Mouse (Mus musculus) intestine, embryonic 14.5 days (tissue): ENCODE data around the gene Aktip. TPM values are rescaled to one million over a fixed set of nuclear protein-coding genes. Genes with fewer than 3 reads are reported as not detected.

Source experiments
- ATAC-seq: fragments of 200-750 bp; cut with Nextera tagmentation; replicated peaks from 2 replicates; pipeline ENCODE4 v1.8.0; 2017; ENCODE audit warnings: low read depth, moderate number of reproducible peaks, moderate TSS enrichment, moderate library complexity; ENCODE audit not compliant: low FRiP score, low TSS enrichment
- DNase-seq: peaks from one replicate; pipeline ENCODE4 v3.0.0-alpha.2; 2018; ENCODE audit warnings: low spot score
- H3K27ac ChIP-seq: fragments of 300-500 bp; sonication (generic); 2 replicates; pipeline ENCODE4 v1.5.1; 2014; ENCODE audit warnings: low read depth, mild to moderate bottlenecking, control low read depth
- H3K27me3 ChIP-seq: fragments of 300-500 bp; sonication (generic); replicated peaks from 2 replicates; pipeline ENCODE4 v1.6.1; 2014; ENCODE audit warnings: low read length, control low read depth; ENCODE audit not compliant: control insufficient read depth, insufficient read depth
- H3K36me3 ChIP-seq: fragments of 300-500 bp; sonication (generic); 2 replicates; pipeline ENCODE4 v1.6.1; 2014; ENCODE audit warnings: low read length, control low read depth; ENCODE audit not compliant: control insufficient read depth, insufficient read depth
- H3K4me1 ChIP-seq: fragments of 300-500 bp; sonication (generic); replicated peaks from 2 replicates; pipeline ENCODE4 v1.6.1; 2014; ENCODE audit warnings: low read length, control low read depth, mixed read lengths; ENCODE audit not compliant: control insufficient read depth, insufficient read depth
- H3K4me2 ChIP-seq: fragments of 300-500 bp; sonication (generic); 2 replicates; pipeline ENCODE4 v1.6.1; 2014; ENCODE audit warnings: low read length
- H3K4me3 ChIP-seq: fragments of 300-500 bp; sonication (generic); 2 replicates; pipeline ENCODE4 v1.5.1; 2014; ENCODE audit warnings: low read depth, low read length, control low read depth, mixed read lengths
- H3K9ac ChIP-seq: fragments of 300-500 bp; sonication (generic); 2 replicates; pipeline ENCODE4 v1.6.1; 2014; ENCODE audit warnings: mild to moderate bottlenecking, low read length
- H3K9me3 ChIP-seq: fragments of 300-500 bp; sonication (generic); 2 replicates; pipeline ENCODE4 v1.6.1; 2016; ENCODE audit warnings: low read length, control low read depth; ENCODE audit not compliant: control insufficient read depth
- WGBS: fragments of 180-500 bp; shearing (Covaris S2); extraction: QIAGEN DNeasy Blood & Tissue Kit; methylation state at CpG from one replicate; pipeline ENCODE4 v1.1.7; 2014; 5-methylcytosine and 5-hydroxymethylcytosine counted together
- polyA plus RNA-seq: library from polyadenylated mRNA; unstranded; fragments of >200 nt; fragmentation: Nextera tagmentation; extraction: Ambion mirVana; gene quantifications from 2 replicates; pipeline ENCODE4 v1.2.1, GENCODE M21; 2014

Aktip gene
- polyA plus RNA-seq, 1 experiment from 2014 or later: 48.6 TPM

GRCm38 (mm10) chr8:91221841-91222240, 22.1 kb upstream of the Aktip start:
- H3K4me1 ChIP-seq: no peaks in the 10 kb centered on the region
- WGBS: 97% methylated on average over 2 of the region's 2 CpGs
- H3K36me3 ChIP-seq: 0 out of 2 replicates have a peak, but pooled peaks cover 3% of the 10 kb centered on the region
- no peaks in the 10 kb centered on the region for H3K27me3 ChIP-seq
- no peak overlapping the region for H3K4me3 ChIP-seq
- no peak overlapping the region for H3K4me2 ChIP-seq
- no peak for ATAC-seq
- H3K9ac ChIP-seq: no peak overlapping the region
- H3K9me3 ChIP-seq: no peaks in the 10 kb centered on the region
- no peak for DNase-seq
- H3K27ac ChIP-seq: no peak overlapping the region

GRCm38 (mm10) chr8:91218271-91218670, 18.5 kb upstream of the Aktip start:
- WGBS: 86% methylated on average over 4 of the region's 4 CpGs
- no peak for DNase-seq
- ATAC-seq: no peak

GRCm38 (mm10) chr8:91217062-91217905, 17.5 kb upstream of the Aktip start:
- H3K9me3 ChIP-seq: no peaks in the 10 kb centered on the region
- no peaks in the 10 kb centered on the region for H3K36me3 ChIP-seq
- ATAC-seq: no peak
- DNase-seq: no peak
- no peaks in the 10 kb centered on the region for H3K4me1 ChIP-seq
- no peak overlapping the region for H3K4me2 ChIP-seq
- no peaks in the 10 kb centered on the region for H3K27me3 ChIP-seq
- no peak overlapping the region for H3K27ac ChIP-seq
- 81% methylated on average over 5 of the region's 5 CpGs for WGBS
- no peak overlapping the region for H3K9ac ChIP-seq
- H3K4me3 ChIP-seq: no peak overlapping the region

More at GRCm38 (mm10) chr8:91218271-91218670, 18.5 kb upstream of the Aktip start:
- no peak overlapping the region for H3K4me2 ChIP-seq
- no peak overlapping the region for H3K9ac ChIP-seq
- H3K4me3 ChIP-seq: no peak overlapping the region
- no peak overlapping the region for H3K27ac ChIP-seq
- no peaks in the 10 kb centered on the region for H3K9me3 ChIP-seq
- no peaks in the 10 kb centered on the region for H3K4me1 ChIP-seq
- H3K36me3 ChIP-seq: no peaks in the 10 kb centered on the region
- no peaks in the 10 kb centered on the region for H3K27me3 ChIP-seq

- Histone ChIP-seq H3K9me3 (no peaks in the 10 kb centered on the region), H3K27ac (no peak overlapping the region), H3K27me3 (no peaks in the 10 kb centered on the region), H3K4me2 (no peak overlapping the region), H3K4me3 (no peak overlapping the region), H3K36me3 (no peaks in the 10 kb centered on the region), H3K9ac (no peak overlapping the region), H3K4me1 (no peaks in the 10 kb centered on the region)
- no peak for ATAC-seq
- WGBS: 84% methylated on average over 3 of the region's 3 CpGs
- DNase-seq: no peak
Observed at GRCm38 (mm10) chr8:91214287-91214686, 14.5 kb upstream of the Aktip start.

- no peak overlapping the region for H3K9ac ChIP-seq
- DNase-seq: no peak
- H3K4me2 ChIP-seq: no peak overlapping the region
- 83% methylated on average over 2 of the region's 2 CpGs for WGBS
- no peaks in the 10 kb centered on the region for H3K36me3 ChIP-seq
- no peaks in the 10 kb centered on the region for H3K4me1 ChIP-seq
- no peak overlapping the region for H3K4me3 ChIP-seq
- no peak for ATAC-seq
- H3K27me3 ChIP-seq: no peaks in the 10 kb centered on the region
- H3K9me3 ChIP-seq: no peaks in the 10 kb centered on the region
- H3K27ac ChIP-seq: no peak overlapping the region
Observed at GRCm38 (mm10) chr8:91212948-91213347, 13.2 kb upstream of the Aktip start.

GRCm38 (mm10) chr8:91209658-91210057, 9.9 kb upstream of the Aktip start:
- no peak overlapping the region for H3K27ac ChIP-seq
- H3K4me2 ChIP-seq: no peak overlapping the region
- H3K9me3 ChIP-seq: no peaks in the 10 kb centered on the region
- no peak for DNase-seq
- H3K4me1 ChIP-seq: no peaks in the 10 kb centered on the region
- WGBS: 86% methylated on average over 3 of the region's 3 CpGs
- no peak overlapping the region for H3K9ac ChIP-seq
- ATAC-seq: no peak
- no peaks in the 10 kb centered on the region for H3K27me3 ChIP-seq
- no peak overlapping the region for H3K4me3 ChIP-seq
- H3K36me3 ChIP-seq: no peaks in the 10 kb centered on the region

GRCm38 (mm10) chr8:91207676-91208075, 7.9 kb upstream of the Aktip start:
- Histone ChIP-seq H3K36me3 (no peaks in the 10 kb centered on the region), H3K4me2 (no peak overlapping the region), H3K4me3 (no peak overlapping the region), H3K4me1 (no peaks in the 10 kb centered on the region), H3K9ac (no peak overlapping the region), H3K27ac (no peak overlapping the region), H3K9me3 (no peaks in the 10 kb centered on the region), H3K27me3 (no peaks in the 10 kb centered on the region)
- ATAC-seq (no peak), DNase-seq (no peak)
- 35% methylated on average over 2 of the region's 2 CpGs for WGBS

- Histone ChIP-seq H3K27ac (no peak overlapping the region), H3K27me3 (no peaks in the 10 kb centered on the region), H3K4me3 (no peak overlapping the region), H3K9ac (no peak overlapping the region), H3K4me1 (no peaks in the 10 kb centered on the region), H3K36me3 (no peaks in the 10 kb centered on the region), H3K4me2 (no peak overlapping the region), H3K9me3 (no peaks in the 10 kb centered on the region)
- WGBS: 78% methylated on average over 6 of the region's 6 CpGs
- no peak for ATAC-seq
- no peak for DNase-seq
Observed at GRCm38 (mm10) chr8:91205897-91206296, 6.1 kb upstream of the Aktip start.

GRCm38 (mm10) chr8:91201184-91201583, 1.4 kb upstream of the Aktip start:
- Histone ChIP-seq H3K27ac (no peak overlapping the region), H3K4me2 (no peak overlapping the region), H3K4me3 (no peak overlapping the region), H3K4me1 (no peaks in the 10 kb centered on the region), H3K36me3 (no peaks in the 10 kb centered on the region), H3K9me3 (no peaks in the 10 kb centered on the region), H3K27me3 (no peaks in the 10 kb centered on the region), H3K9ac (no peak overlapping the region)
- WGBS: 68% methylated on average over 2 of the region's 2 CpGs
- ATAC-seq (no peak), DNase-seq (no peak)
